Mouse (Mus musculus): ENCODE results near the gene Pard3b.

- TF ChIP-seq CTCF (IDR thresholded peaks at IDR 0.05) = no peak
- no peak for TF ChIP-seq POLR2A (IDR thresholded peaks at IDR 0.05; ENCODE audit: insufficient read depth, low read depth, low read length)
Measured at GRCm38 (mm10) chr1:62394555-62394954, 755.9 kb downstream of the Pard3b start.
